Mouse (Mus musculus) kidney, adult 2 months (tissue): ENCODE measurements around the gene Lcn11. TPM values are rescaled to one million over a fixed set of nuclear protein-coding genes. Genes with fewer than 3 reads are reported as not detected.
A peak's percentile ranks its signal among the peaks of the same experiment; 100 is the strongest.
"Not testable (repeated sequence)": the region's sequence is repeated elsewhere in the genome, so short reads cannot be mapped to it uniquely, and the experiment has no call there.

Source experiments
- DNase-seq: peaks from one replicate; pipeline ENCODE4 v3.0.0; 2021
- H3K27ac ChIP-seq: fragments of 200-500 bp; 2 replicates; pipeline ENCODE4 v1.5.1; 2012; ENCODE audit warnings: low read depth, low read length, control low read depth, inconsistent platforms; ENCODE audit not compliant: insufficient read depth
- H3K27me3 ChIP-seq: fragments of 200-500 bp; replicated peaks from 2 replicates; pipeline ENCODE4 v1.6.1; 2012; ENCODE audit warnings: mild to moderate bottlenecking, moderate library complexity, low read length, inconsistent platforms; ENCODE audit not compliant: control insufficient read depth, insufficient read depth
- H3K36me3 ChIP-seq: fragments of 200-500 bp; 2 replicates; pipeline ENCODE4 v1.6.1; 2012; ENCODE audit warnings: mild to moderate bottlenecking, moderate library complexity, low read length, inconsistent platforms; ENCODE audit not compliant: control insufficient read depth, insufficient read depth
- H3K4me1 ChIP-seq: fragments of 200-500 bp; 2 replicates; pipeline ENCODE4 v1.6.1; 2011; ENCODE audit warnings: low read length; ENCODE audit not compliant: control insufficient read depth, insufficient read depth
- H3K4me3 ChIP-seq: fragments of 200-500 bp; 2 replicates; pipeline ENCODE4 v1.5.1; 2011; ENCODE audit warnings: mild to moderate bottlenecking, low read depth, low read length, control low read depth; ENCODE audit not compliant: insufficient read depth
- CTCF ChIP-seq: fragments of 200-500 bp; conservative IDR thresholded peaks from 2 replicates; pipeline ENCODE4 v1.5.1; 2011; ENCODE audit warnings: low read depth, mild to moderate bottlenecking, control low read depth, low read length, moderate library complexity, mixed read lengths; ENCODE audit not compliant: insufficient read depth, insufficient read length
- POLR2A ChIP-seq: fragments of 200-500 bp; IDR thresholded peaks from one replicate; pipeline ENCODE4 v1.6.1; 2011; ENCODE audit warnings: low read depth, low read length, control low read depth
- WGBS: fragments of 180-500 bp; shearing (Covaris S2); methylation state at CpG from one replicate; pipeline ENCODE4 v1.1.7; 2018; 5-methylcytosine and 5-hydroxymethylcytosine counted together
- polyA plus RNA-seq: library from polyadenylated mRNA; depleted of rRNA; stranded (reverse); fragments of >200 nt; gene quantifications from 2 replicates; pipeline ENCODE4 v1.2.3, GENCODE M21; 2012

Lcn11 gene
- polyA plus RNA-seq, 1 experiment: not detected

DNA sequence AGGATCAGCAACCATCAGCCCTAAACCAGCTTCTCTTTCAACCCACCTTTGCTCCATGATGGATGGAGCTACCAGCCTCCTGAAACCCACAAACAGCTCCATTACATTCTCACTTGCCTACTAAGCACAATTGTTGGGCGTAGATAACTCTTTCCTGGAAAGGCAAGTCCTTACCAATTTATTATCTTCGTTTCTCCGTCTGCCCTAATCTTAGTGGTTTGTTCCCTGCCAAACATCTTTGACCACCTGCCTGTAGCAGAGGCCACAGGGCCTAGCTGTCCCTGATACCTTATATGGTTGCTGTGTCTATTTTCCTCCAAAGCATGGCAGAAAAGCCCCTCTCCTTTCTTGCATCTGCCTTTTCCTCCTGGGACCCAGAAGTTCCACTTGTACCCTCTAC lies 12.3 kb downstream of the Lcn11 start:
- H3K4me3 ChIP-seq: no peak overlapping the region
- no peaks in the 10 kb centered on the region for H3K27me3 ChIP-seq
- H3K36me3 ChIP-seq: no peaks in the 10 kb centered on the region
- no peak for TF ChIP-seq POLR2A
- no peaks in the 10 kb centered on the region for H3K4me1 ChIP-seq
- DNase-seq: no peak
- WGBS: 83% methylated on average over 3 of the region's 3 CpGs
- no peak overlapping the region for H3K27ac ChIP-seq

DNA sequence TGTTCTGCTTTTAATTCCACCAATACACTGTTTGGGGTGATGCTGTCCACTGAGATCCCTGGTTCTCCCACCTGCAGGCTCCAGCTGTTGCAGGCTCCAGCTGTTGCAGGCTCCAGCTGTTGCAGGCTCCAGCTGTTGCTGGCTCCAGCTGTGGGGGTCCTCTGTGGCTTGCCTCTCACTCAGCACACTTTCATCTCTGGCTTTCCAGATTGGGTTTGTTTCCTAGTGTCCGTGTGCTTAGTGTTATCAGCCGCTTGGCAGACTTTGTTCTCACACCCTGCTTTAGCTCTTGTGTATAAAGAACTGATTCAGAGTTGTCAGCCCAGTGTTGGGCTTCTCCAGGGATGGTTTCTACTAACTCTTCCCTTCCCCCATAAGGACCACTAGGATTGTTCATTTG lies 20.8 kb downstream of the Lcn11 start:
- Histone ChIP-seq H3K27ac (no peak overlapping the region), H3K4me3 (no peak overlapping the region), H3K36me3 (no peaks in the 10 kb centered on the region), H3K27me3 (no peaks in the 10 kb centered on the region), H3K4me1 (no peaks in the 10 kb centered on the region)
- DNase-seq: no peak
- WGBS: 43% methylated on average over 2 of the region's 2 CpGs
- TF ChIP-seq POLR2A: no peak
- no peak for TF ChIP-seq CTCF

DNA sequence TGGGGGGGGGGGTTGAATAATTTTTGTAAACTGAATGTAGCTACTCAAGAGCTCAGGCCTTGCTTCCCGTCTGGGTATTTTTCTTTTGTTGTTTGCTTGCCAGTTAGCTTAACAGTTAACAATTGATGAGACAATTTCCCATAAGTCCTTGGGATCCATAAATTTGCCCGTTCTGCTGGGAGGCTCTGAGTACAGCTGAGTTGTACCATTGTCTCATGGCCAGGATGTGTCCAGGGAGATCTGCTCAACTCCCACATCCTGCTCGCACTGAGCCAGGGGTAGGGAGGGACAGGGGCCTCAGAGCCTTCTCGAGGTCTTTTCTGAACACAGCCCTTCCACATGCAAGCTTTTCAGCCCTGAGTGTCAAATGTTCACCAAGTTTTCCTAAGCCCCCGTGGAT lies 21.2 kb downstream of the Lcn11 start:
- TF ChIP-seq CTCF: no peak
- no peak for TF ChIP-seq POLR2A
- Histone ChIP-seq H3K4me1 (no peaks in the 10 kb centered on the region), H3K27me3 (no peaks in the 10 kb centered on the region), H3K36me3 (no peaks in the 10 kb centered on the region), H3K27ac (no peak overlapping the region), H3K4me3 (no peak overlapping the region)
- 32% methylated on average over 5 of the region's 5 CpGs for WGBS
- no peak for DNase-seq

GRCm38 (mm10) chr2:25811711-25812110 lies 34.9 kb downstream of the Lcn11 start:
- peak; percentile 39 for DNase-seq
- Histone ChIP-seq H3K4me3 (no peak overlapping the region), H3K27ac (no peak overlapping the region), H3K36me3 (no peaks in the 10 kb centered on the region), H3K4me1 (no peaks in the 10 kb centered on the region), H3K27me3 (no peaks in the 10 kb centered on the region)
- 48% methylated on average over 2 of the region's 2 CpGs for WGBS
- TF ChIP-seq CTCF (no peak), POLR2A (no peak)

GRCm38 (mm10) chr2:25813364-25813763 lies 36.5 kb downstream of the Lcn11 start:
- TF ChIP-seq POLR2A (no peak), CTCF (peak; percentile 25; the same call in 1 of the 2 replicates)
- Histone ChIP-seq H3K4me1 (no peaks in the 10 kb centered on the region), H3K36me3 (no peaks in the 10 kb centered on the region), H3K27ac (no peak overlapping the region), H3K27me3 (no peaks in the 10 kb centered on the region), H3K4me3 (no peak overlapping the region)
- 86% methylated on average over 5 of the region's 5 CpGs for WGBS
- no peak for DNase-seq

DNA sequence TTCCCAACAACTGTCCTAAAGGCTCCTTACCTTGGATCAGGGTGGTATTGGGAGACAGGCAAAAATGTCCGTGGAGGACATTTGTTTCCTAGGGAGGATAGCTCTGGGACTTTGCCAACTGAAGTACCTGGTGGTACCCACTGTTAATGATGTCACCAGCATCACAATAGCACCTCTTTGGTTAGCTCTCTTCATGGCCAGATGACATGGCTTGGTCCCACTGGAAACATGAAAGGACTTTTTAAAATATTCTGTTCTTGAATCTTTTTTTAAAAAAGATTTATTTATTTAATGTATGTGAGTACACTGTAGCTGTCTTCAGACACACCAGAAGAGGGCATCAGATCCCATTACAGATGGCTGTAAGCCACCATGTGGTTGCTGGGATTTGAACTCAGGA lies 38.9 kb downstream of the Lcn11 start, which contains the start of gene Glt6d1:
Gene Glt6d1, minus strand, starts transcription at position 101 of the 400 bp plus-strand sequence.
- not testable (repeated sequence) for H3K27ac ChIP-seq, DNase-seq, H3K4me3 ChIP-seq, H3K4me1 ChIP-seq, H3K27me3 ChIP-seq, H3K36me3 ChIP-seq
- 71% methylated on average over 1 of the region's 1 CpGs for WGBS

GRCm38 (mm10) chr2:25822806-25823205 lies 46.0 kb downstream of the Lcn11 start, which contains the start of gene Lcn9:
TSS of gene Lcn9 (plus strand) at chr2:25823153.
- Histone ChIP-seq H3K27me3 (no peaks in the 10 kb centered on the region), H3K4me3 (no peak within 1 kb of the TSS), H3K27ac (no peak within 1 kb of the TSS), H3K4me1 (no peaks in the 10 kb centered on the region), H3K36me3 (no peaks in the 10 kb centered on the region)
- 70% methylated on average over 1 of the region's 1 CpGs for WGBS
- DNase-seq: no peak
- TF ChIP-seq CTCF (no peak), POLR2A (no peak)

DNA sequence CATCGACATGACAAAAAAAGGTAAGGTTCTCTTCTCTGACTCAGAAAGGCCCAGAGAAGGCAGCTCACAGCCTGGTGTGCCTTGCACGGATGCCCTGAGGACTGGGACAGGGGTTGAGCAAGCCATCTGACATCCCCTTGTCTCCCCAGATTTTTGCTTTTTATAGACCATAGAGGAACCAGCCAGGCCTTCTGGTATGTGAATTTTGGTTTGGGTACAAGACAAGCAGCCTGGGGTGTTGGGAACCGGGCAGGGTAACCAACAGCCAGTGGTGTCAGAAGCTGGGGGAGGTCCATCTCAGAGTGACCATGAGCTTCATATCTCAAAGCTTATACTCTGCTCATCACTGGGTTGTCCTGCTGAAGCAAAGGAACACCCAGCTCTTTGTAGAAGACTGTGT lies 47.9 kb downstream of the Lcn11 start:
- 90% methylated on average over 3 of the region's 3 CpGs for WGBS
- DNase-seq: no peak
- Histone ChIP-seq H3K36me3 (no peaks in the 10 kb centered on the region), H3K27ac (no peak overlapping the region), H3K4me3 (no peak overlapping the region), H3K27me3 (no peaks in the 10 kb centered on the region), H3K4me1 (no peaks in the 10 kb centered on the region)
- no peak for TF ChIP-seq POLR2A
- no peak for TF ChIP-seq CTCF
